Mouse (Mus musculus) kidney, adult 18-20 months (tissue): ENCODE results near the gene Psma5.
A peak's percentile ranks its signal among the peaks of the same experiment; 100 is the strongest.

Experiments
- DNase-seq: peaks from one replicate; pipeline ENCODE4 v3.0.0; 2021

Psma5 gene

GRCm38 (mm10) chr3:108307485-108307884, 50.8 kb downstream of the Psma5 start:
- DNase-seq, result no peak

GRCm38 (mm10) chr3:108310921-108311341, 54.2 kb downstream of the Psma5 start:
- no peak for DNase-seq

- DNase-seq, result no peak
Observed at GRCm38 (mm10) chr3:108311688-108312087, 55.0 kb downstream of the Psma5 start.

GRCm38 (mm10) chr3:108312414-108312813, 55.7 kb downstream of the Psma5 start:
- DNase-seq, result no peak

GRCm38 (mm10) chr3:108313138-108313537, 56.4 kb downstream of the Psma5 start:
- DNase-seq, result no peak

GRCm38 (mm10) chr3:108314038-108314675, 57.4 kb downstream of the Psma5 start:
- DNase-seq, result no peak

- DNase-seq, result no peak
Observed at GRCm38 (mm10) chr3:108318517-108318916, 61.8 kb downstream of the Psma5 start.

- no peak for DNase-seq
Observed at GRCm38 (mm10) chr3:108321671-108322070, 64.9 kb downstream of the Psma5 start.

- no peak for DNase-seq
Observed at GRCm38 (mm10) chr3:108322136-108322535, 65.4 kb downstream of the Psma5 start.

- DNase-seq, result no peak
Observed at GRCm38 (mm10) chr3:108322962-108323361, 66.2 kb downstream of the Psma5 start.

- no peak for DNase-seq
Observed at GRCm38 (mm10) chr3:108324837-108325236, 68.1 kb downstream of the Psma5 start.

- DNase-seq, result no peak
Observed at GRCm38 (mm10) chr3:108325521-108325920, 68.8 kb downstream of the Psma5 start.

- DNase-seq, result no peak
Observed at GRCm38 (mm10) chr3:108327275-108327674, 70.5 kb downstream of the Psma5 start.

GRCm38 (mm10) chr3:108327916-108328315, 71.2 kb downstream of the Psma5 start:
- no peak for DNase-seq

GRCm38 (mm10) chr3:108328441-108328841, 71.7 kb downstream of the Psma5 start:
- DNase-seq, result peak; percentile 43
